Mouse (Mus musculus): Measurements from ENCODE around the gene Cd300e. TPM values are rescaled to one million over a fixed set of nuclear protein-coding genes. Genes with fewer than 3 reads are reported as not detected.
A peak's percentile ranks its signal among the peaks of the same experiment; 100 is the strongest.

Gene Cd300e
- 0.09 and 0.23 TPM in 2 replicates for polyA plus RNA-seq (2015; fragmentation: Nextera tagmentation; extraction: Ambion mirVana)

DNA sequence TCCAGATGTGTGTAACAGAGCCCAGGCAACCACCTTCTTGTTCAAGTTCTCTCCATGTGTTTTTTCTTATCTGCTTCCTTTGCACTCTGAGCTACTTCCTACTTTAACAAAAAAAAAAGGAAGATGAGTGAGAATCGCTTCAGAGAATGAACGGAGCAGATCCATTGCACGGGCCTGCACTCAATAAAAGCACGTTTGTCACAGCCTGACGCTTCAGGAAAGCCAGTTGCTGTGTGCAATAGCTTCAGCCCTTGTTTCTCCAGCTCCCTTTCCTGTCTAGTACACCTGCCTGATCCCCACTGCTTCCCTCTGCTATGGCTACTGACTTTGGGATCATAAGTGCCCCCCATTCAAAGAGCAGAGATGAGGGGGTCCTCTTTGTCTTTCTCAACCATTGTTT lies at the start of gene Cd300e:
TSS of gene Cd300e (minus strand) at position 101 of the 400 bp plus-strand sequence.
- H3K4me3 ChIP-seq: no peak within 1 kb of the TSS
- WGBS: 44% methylated on average over 5 of the region's 5 CpGs

DNA sequence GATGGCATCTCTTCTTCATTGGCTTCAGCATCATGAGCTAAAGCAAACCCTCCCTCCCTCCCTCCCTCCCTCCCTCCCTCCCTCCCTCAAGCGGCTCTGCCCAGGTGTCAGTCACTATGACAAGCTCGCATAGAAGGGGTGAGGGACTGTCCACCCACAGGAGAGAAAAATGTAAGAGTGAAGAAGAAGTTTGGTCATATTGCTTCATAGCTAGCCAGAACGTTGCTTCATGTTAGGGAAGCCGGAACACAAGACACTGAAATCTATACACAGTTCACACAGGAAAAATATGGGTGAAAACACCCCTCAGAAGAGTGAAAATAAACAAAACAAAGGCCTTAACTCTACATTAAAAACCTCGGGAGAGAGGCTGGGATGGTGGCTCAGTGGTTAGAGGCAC lies 48.3 kb upstream of the Cd300e start:
- Histone ChIP-seq H3K36me3 (no peaks in the 10 kb centered on the region), H3K9ac (no peak overlapping the region), H3K27me3 (no peaks in the 10 kb centered on the region), H3K4me1 (peaks cover 12% of the 10 kb centered on the region), H3K4me3 (no peak overlapping the region), H3K4me2 (replicated peaks) (no peak overlapping the region), H3K9me3 (no peaks in the 10 kb centered on the region), H3K27ac (no peak overlapping the region)
- WGBS: 87% methylated on average over 4 of the region's 5 CpGs
- no peak for ATAC-seq (ENCODE audit: low FRiP score, low read depth)

More for the DNA sequence above, at the start of gene Cd300e:
- H3K4me2 ChIP-seq (replicated peaks): no peak within 1 kb of the TSS
- no peak for ATAC-seq (ENCODE audit: low FRiP score, low read depth)
- no peaks in the 10 kb centered on the region for H3K4me1 ChIP-seq
- H3K9me3 ChIP-seq: no peaks in the 10 kb centered on the region
- no peaks in the 10 kb centered on the region for H3K36me3 ChIP-seq
- H3K27me3 ChIP-seq: peaks cover 5% of the 10 kb centered on the region; the same call in 1 of the 2 replicates
- H3K9ac ChIP-seq: no peak within 1 kb of the TSS
- H3K27ac ChIP-seq: no peak within 1 kb of the TSS

DNA sequence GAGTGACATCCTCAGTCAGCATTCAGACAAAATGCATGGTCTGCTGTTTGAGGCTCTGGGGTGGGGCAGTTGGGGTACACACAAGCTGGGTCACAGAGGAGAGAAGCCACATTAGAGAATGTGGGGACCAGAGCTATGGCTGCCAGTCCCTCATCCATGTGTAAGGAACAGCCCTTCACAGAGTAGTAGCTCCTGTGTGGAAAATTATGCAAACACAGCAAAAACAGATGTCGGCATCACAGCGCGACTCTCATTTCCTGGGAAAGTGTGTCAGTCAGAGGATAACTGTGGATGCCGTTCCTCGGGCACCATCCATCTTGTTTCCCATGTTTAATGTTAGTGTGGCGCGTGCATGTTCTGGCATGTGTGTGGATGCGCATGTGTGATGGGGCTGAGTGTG lies 46.2 kb upstream of the Cd300e start:
- 84% methylated on average over 8 of the region's 8 CpGs for WGBS
- no peak for ATAC-seq (ENCODE audit: low FRiP score, low read depth)

DNA sequence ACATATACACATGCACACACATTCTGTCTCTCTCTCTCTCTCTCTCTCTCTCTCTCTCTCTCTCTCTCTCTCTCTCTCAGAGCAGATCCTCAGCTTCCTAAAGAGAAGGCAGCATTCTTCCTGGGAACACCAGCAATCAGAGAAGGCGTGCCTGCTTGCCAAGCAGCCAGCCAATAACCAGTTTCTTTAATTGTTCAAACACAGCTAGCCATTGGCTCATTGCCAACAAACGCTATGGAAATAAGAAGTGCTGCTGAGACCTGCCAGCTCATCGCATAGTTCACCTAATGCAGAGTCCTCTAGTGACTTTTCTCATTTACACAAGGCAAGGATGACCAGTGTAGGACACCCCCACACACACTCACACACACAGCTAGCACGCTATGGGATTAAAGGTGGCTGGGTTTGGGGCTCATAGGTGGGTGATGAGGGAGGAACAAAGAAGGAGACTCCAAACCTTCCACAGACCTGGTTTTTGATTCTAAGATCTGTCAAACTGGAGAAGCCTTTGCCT lies 45.5 kb upstream of the Cd300e start:
- no peak overlapping the region for H3K4me3 ChIP-seq
- 0 out of 2 replicates have a peak, but pooled peaks cover 4% of the 10 kb centered on the region for H3K9me3 ChIP-seq
- no peak for ATAC-seq (ENCODE audit: low FRiP score, low read depth)
- H3K27ac ChIP-seq: no peak overlapping the region
- H3K36me3 ChIP-seq: no peaks in the 10 kb centered on the region
- 35% methylated on average over 4 of the region's 4 CpGs for WGBS
- H3K27me3 ChIP-seq: no peaks in the 10 kb centered on the region
- H3K9ac ChIP-seq: no peak overlapping the region
- H3K4me2 ChIP-seq (replicated peaks): no peak overlapping the region
- H3K4me1 ChIP-seq: peaks cover 22% of the 10 kb centered on the region

More for the DNA sequence above, 46.2 kb upstream of the Cd300e start:
- H3K9me3 ChIP-seq: 0 out of 2 replicates have a peak, but pooled peaks cover 4% of the 10 kb centered on the region
- H3K36me3 ChIP-seq: no peaks in the 10 kb centered on the region
- H3K27me3 ChIP-seq: no peaks in the 10 kb centered on the region
- H3K4me1 ChIP-seq: peaks cover 22% of the 10 kb centered on the region
- H3K4me3 ChIP-seq: no peak overlapping the region
- H3K27ac ChIP-seq: no peak overlapping the region
- no peak overlapping the region for H3K9ac ChIP-seq
- no peak overlapping the region for H3K4me2 ChIP-seq (replicated peaks)

DNA sequence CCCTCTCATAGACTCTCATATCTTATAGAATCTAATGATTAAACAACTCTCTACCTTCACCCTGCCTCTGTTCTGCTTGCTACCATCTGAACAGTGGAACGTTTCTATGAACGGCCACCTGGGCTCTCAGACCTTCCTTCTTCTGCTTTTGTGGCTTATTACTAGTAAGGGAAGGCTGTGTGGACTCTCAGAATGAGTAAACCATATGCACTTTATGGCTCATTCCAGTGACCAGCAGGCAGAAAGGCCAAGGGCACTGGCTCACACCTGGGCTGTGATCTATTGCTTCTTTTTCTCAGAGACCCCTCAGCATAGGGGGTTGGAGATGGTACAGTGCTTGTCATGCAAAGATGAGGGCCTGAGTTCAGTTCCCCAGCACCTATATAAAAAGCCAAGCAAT lies 44.7 kb upstream of the Cd300e start:
- no peak overlapping the region for H3K4me2 ChIP-seq (replicated peaks)
- H3K4me1 ChIP-seq: peaks cover 26% of the 10 kb centered on the region
- H3K4me3 ChIP-seq: no peak overlapping the region
- no peak overlapping the region for H3K9ac ChIP-seq
- no peaks in the 10 kb centered on the region for H3K27me3 ChIP-seq
- H3K27ac ChIP-seq: no peak overlapping the region
- H3K36me3 ChIP-seq: no peaks in the 10 kb centered on the region
- WGBS: 73% methylated on average over 2 of the region's 2 CpGs
- 0 out of 2 replicates have a peak, but pooled peaks cover 4% of the 10 kb centered on the region for H3K9me3 ChIP-seq
- no peak for ATAC-seq (ENCODE audit: low FRiP score, low read depth)

DNA sequence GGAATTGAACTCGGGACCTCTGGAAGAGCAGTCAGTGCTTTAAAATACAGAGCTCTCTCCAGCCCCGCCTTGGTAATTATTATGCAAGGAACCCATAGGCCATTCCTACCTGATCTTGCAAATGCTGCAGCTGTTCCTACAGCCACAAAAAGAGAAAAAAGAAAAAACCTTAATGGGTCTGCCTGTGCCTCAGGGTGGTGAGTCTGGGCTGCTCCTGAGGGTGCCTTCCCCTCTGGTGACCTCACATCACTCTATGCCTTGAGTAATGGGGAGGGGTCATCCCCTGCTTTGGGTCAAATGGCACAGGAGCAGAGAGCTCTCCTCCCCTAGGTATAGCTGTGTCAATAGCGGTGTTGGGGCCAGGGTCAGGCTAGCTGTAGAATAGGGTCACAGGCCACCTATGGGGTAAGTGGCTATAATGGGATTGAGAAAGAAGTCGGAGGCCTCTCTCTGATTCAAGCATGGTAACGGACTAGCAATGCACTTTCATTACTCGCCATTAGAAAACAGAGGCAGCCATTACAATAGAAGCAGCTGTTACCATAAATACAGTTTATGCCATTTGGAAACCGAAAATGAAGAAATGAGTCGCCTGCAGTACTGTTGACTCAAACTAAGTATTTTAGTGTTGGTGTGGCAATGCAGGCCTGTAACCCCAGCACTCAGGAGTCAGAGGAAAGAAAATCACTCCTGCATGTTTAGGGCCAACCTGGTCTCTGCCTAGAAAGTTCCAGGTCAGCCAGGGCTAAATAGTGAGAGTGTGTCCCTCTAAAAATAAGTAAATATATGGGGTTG lies 43.0 kb upstream of the Cd300e start:
- ATAC-seq (ENCODE audit: low FRiP score, low read depth): no peak
- no peak overlapping the region for H3K4me3 ChIP-seq
- no peak overlapping the region for H3K27ac ChIP-seq
- no peaks in the 10 kb centered on the region for H3K36me3 ChIP-seq
- H3K4me1 ChIP-seq: peaks cover 41% of the 10 kb centered on the region
- H3K27me3 ChIP-seq: no peaks in the 10 kb centered on the region
- 0 out of 2 replicates have a peak, but pooled peaks cover 4% of the 10 kb centered on the region for H3K9me3 ChIP-seq
- no peak overlapping the region for H3K4me2 ChIP-seq (replicated peaks)
- H3K9ac ChIP-seq: no peak overlapping the region
- 59% methylated on average over 8 of the region's 8 CpGs for WGBS

DNA sequence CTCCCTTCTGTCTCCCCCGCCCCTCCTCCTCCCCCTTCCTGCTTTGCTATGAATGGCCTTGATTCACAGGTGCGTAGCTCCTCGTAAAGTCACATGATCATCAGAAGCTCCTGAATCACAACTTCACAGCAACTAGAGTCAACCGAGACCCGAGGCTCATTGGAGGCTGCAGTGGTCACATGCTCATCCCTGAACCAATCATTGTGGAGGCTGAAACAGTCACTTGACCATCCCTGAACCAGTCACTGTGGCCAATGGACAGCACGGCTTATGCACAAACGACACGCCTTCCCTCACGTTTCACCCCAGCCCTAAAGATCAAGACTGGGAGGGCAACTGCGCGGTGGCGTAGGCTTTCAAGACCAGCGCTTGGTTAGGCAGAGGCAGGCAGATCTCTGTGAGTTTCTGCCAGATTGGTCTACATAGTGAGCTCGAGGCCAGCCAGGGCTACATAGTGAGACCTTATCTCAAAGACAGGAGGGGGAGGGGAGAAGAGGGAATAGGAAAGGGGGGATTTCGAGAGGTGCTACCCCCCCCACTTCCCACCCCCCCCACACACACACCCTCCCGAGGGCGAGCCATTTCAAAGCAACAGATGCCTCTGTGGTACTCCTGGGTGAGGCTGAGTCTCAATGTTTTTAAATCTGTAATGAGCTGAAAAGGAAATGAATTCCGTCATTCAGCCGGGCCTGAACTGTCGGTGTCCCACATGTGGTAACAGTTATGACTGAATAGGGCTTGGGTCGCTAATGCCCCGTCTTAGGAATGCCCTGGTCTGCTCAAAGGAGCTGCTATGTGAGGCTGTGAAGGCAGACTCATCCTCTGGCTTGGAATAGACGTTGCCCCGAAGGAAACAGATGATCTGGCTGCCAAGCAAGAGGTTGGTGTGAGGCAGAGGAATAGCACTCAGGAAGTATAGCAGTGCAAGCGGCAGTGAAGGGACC lies 41.8 kb upstream of the Cd300e start:
- H3K27me3 ChIP-seq: no peaks in the 10 kb centered on the region
- H3K27ac ChIP-seq: 0 out of 2 replicates have a peak overlapping the region, but pooled peaks have one; percentile 4
- no peaks in the 10 kb centered on the region for H3K36me3 ChIP-seq
- H3K4me1 ChIP-seq: peaks cover 53% of the 10 kb centered on the region
- 0 out of 2 replicates have a peak, but pooled peaks cover 4% of the 10 kb centered on the region for H3K9me3 ChIP-seq
- no peak overlapping the region for H3K4me2 ChIP-seq (replicated peaks)
- H3K9ac ChIP-seq: no peak overlapping the region
- no peak for ATAC-seq (ENCODE audit: low FRiP score, low read depth)
- WGBS: 57% methylated on average over 25 of the region's 25 CpGs
- H3K4me3 ChIP-seq: no peak overlapping the region

DNA sequence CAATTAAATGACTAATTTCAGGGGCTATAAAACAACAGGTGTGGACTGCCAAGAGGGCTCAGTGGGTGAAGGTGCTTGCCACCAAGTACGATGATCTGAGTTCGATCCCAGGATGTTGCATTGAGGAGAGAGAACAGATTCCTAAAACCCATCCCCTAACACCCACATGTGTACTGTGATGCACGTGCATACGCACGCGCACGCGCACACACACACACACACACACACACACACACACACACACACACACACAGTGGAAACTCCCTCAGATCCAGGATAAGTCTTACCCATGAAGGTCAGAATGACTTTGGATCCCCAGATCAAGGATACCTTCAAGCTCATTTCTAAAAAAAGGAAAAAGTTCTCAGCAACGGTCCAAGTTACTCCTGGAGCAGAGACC lies 40.1 kb upstream of the Cd300e start:
- Histone ChIP-seq H3K9me3 (0 out of 2 replicates have a peak, but pooled peaks cover 4% of the 10 kb centered on the region), H3K36me3 (no peaks in the 10 kb centered on the region), H3K9ac (no peak overlapping the region), H3K27ac (no peak overlapping the region), H3K27me3 (peaks cover 4% of the 10 kb centered on the region; the same call in 1 of the 2 replicates), H3K4me1 (peaks cover 46% of the 10 kb centered on the region), H3K4me2 (replicated peaks) (no peak overlapping the region), H3K4me3 (no peak overlapping the region)
- ATAC-seq (ENCODE audit: low FRiP score, low read depth): no peak
- WGBS: 79% methylated on average over 9 of the region's 9 CpGs

DNA sequence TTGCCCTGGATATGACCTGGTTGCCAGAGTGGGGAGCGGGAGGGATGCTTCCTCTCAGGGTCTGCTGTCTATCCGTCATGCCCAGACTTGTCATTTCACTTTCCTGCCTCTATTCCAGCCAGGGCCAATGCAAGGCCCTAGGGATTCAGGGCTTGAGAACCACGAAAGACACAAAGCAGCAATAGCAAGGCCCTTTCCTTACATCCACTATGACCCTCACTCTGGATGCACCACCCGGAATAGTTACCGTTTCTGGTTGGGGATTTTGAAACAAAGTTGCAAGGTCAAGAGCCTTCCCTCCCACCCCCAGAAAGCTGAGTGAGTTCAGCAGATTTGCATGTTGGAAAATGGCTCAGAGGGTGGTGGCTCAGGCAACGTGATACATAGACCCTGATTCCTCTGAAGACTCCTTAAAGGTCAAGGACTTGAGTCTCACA lies 39.7 kb upstream of the Cd300e start:
- no peak overlapping the region for H3K4me3 ChIP-seq
- H3K4me2 ChIP-seq (replicated peaks): no peak overlapping the region
- peaks cover 4% of the 10 kb centered on the region; the same call in 1 of the 2 replicates for H3K27me3 ChIP-seq
- 38% methylated on average over 6 of the region's 6 CpGs for WGBS
- 0 out of 2 replicates have a peak, but pooled peaks cover 4% of the 10 kb centered on the region for H3K9me3 ChIP-seq
- no peaks in the 10 kb centered on the region for H3K36me3 ChIP-seq
- H3K27ac ChIP-seq: no peak overlapping the region
- no peak overlapping the region for H3K9ac ChIP-seq
- peaks cover 44% of the 10 kb centered on the region for H3K4me1 ChIP-seq
- no peak for ATAC-seq (ENCODE audit: low FRiP score, low read depth)

DNA sequence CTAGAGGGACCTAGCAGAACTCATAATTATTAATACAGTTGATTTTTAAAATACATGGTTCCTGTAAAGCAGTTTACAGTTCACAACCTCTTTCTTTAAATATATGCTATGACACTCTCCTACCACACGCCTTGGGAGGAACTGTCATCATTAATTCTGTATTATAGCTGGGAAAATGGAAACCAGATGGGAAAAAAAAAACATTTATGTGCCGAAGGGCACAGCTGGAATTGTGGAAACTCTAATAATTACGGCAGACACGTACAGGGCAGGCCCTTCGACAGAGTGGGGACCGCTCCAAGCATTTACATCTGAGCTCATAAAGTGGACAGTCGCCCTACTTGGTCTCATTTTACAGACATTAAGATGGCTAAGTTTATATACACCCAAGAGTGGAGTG lies 38.8 kb upstream of the Cd300e start:
- 0 out of 2 replicates have a peak, but pooled peaks cover 4% of the 10 kb centered on the region for H3K9me3 ChIP-seq
- no peak overlapping the region for H3K4me2 ChIP-seq (replicated peaks)
- H3K9ac ChIP-seq: no peak overlapping the region
- 10% methylated on average over 7 of the region's 7 CpGs for WGBS
- no peak overlapping the region for H3K4me3 ChIP-seq
- ATAC-seq (ENCODE audit: low FRiP score, low read depth): no peak
- peaks cover 4% of the 10 kb centered on the region; the same call in 1 of the 2 replicates for H3K27me3 ChIP-seq
- no peak overlapping the region for H3K27ac ChIP-seq
- no peaks in the 10 kb centered on the region for H3K36me3 ChIP-seq
- H3K4me1 ChIP-seq: peaks cover 44% of the 10 kb centered on the region

DNA sequence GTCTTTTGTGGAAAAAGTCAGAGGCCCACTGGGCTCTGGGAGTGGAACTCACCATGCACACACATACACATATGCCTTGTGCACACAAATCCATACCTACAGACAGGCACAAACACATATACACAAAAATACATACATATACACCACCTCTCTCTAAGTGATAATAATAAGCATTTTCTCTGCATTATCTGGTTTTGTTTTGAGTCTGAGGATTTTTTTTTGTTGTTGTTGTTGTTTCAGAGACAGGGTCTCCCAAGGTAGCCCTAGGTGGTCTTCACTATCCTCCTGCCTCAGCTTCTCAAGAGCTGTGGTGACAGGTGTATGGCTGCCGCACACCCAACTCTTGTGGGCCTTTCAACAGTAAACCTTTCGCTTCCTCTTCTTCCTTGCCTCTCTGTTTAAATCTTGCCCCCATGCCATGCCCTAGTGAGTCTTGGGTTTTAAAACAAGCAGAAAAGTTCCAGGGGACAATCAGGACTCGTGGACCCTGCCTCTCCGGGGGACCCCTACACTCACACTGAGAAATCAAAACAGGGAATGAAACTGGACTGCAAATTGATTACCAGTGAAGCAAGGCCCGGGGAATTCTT lies 38.1 kb upstream of the Cd300e start:
- WGBS: 61% methylated on average over 5 of the region's 5 CpGs
- Histone ChIP-seq H3K4me2 (replicated peaks) (no peak overlapping the region), H3K36me3 (no peaks in the 10 kb centered on the region), H3K9me3 (0 out of 2 replicates have a peak, but pooled peaks cover 4% of the 10 kb centered on the region), H3K4me3 (no peak overlapping the region), H3K27me3 (peaks cover 4% of the 10 kb centered on the region; the same call in 1 of the 2 replicates), H3K4me1 (peaks cover 44% of the 10 kb centered on the region), H3K9ac (no peak overlapping the region), H3K27ac (no peak overlapping the region)
- ATAC-seq (ENCODE audit: low FRiP score, low read depth): no peak
